Mouse (Mus musculus) MEL (cell line): ENCODE measurements around the gene Pum1. TPM values are rescaled to one million over a fixed set of nuclear protein-coding genes. Genes with fewer than 3 reads are reported as not detected.

Experiments used
- DNase-seq: peaks from one replicate; pipeline ENCODE4 v3.0.0; 2011; ENCODE audit warnings: low read depth, low spot score
- H3K27ac ChIP-seq: 2 replicates; pipeline ENCODE4 v1.5.1; 2012; ENCODE audit warnings: low read depth, mild to moderate bottlenecking, control low read depth, low read length, moderate library complexity; ENCODE audit not compliant: control insufficient read depth
- H3K27me3 ChIP-seq, 2 experiments: fragments of 150-350 bp in 1 of 2; sonication (generic) in 1 of 2; 2 replicates each; pipeline ENCODE4 v1.6.1; 2012; ENCODE audit warnings: low read length in 2 of 2, mild to moderate bottlenecking in 2 of 2, improper control_type of control experiment in 1 of 2, moderate library complexity in 1 of 2; ENCODE audit not compliant: insufficient read depth in 2 of 2, control insufficient read depth in 1 of 2
- H3K36me3 ChIP-seq, 2 experiments: 2 replicates each; pipeline ENCODE4 v1.6.1; 2012 to 2014; ENCODE audit warnings: low read length in 2 of 2, improper control_type of control experiment in 1 of 2, inconsistent platforms in 1 of 2, mild to moderate bottlenecking in 1 of 2; ENCODE audit not compliant: insufficient read depth in 2 of 2, control insufficient read depth in 1 of 2
- H3K4me1 ChIP-seq, 2 experiments: fragments of 150-350 bp in 1 of 2; sonication (generic) in 1 of 2; 2 replicates each; pipeline ENCODE4 v1.6.1; 2012; ENCODE audit warnings: low read length in 2 of 2, improper control_type of control experiment in 1 of 2, mild to moderate bottlenecking in 1 of 2; ENCODE audit not compliant: insufficient read depth in 2 of 2, control insufficient read depth in 1 of 2
- H3K4me3 ChIP-seq, 2 experiments: fragments of 150-350 bp in 1 of 2; sonication (generic) in 1 of 2; 2 replicates each; pipeline ENCODE4 v1.5.1; 2012; ENCODE audit warnings: low read depth in 2 of 2, low read length in 2 of 2, mild to moderate bottlenecking in 2 of 2, moderate library complexity in 2 of 2, control low read depth in 1 of 2, improper control_type of control experiment in 1 of 2; ENCODE audit not compliant: control insufficient read depth in 1 of 2, insufficient read depth in 1 of 2
- H3K79me2 ChIP-seq: 2 replicates; pipeline ENCODE4 v1.6.1; 2012; ENCODE audit warnings: mild to moderate bottlenecking, low read length, moderate library complexity; ENCODE audit not compliant: control insufficient read depth, poor library complexity, insufficient read depth
- H3K9ac ChIP-seq: 2 replicates; pipeline ENCODE4 v1.6.1; 2012; ENCODE audit warnings: low read depth, mild to moderate bottlenecking, control low read depth, low read length, moderate library complexity; ENCODE audit not compliant: control insufficient read depth, poor library complexity, severe bottlenecking
- H3K9me3 ChIP-seq: fragments of 150-350 bp; sonication (generic); replicated peaks from 2 replicates; pipeline ENCODE4 v1.6.1; 2012; ENCODE audit warnings: mild to moderate bottlenecking, low read length, improper control_type of control experiment, moderate library complexity; ENCODE audit not compliant: insufficient read depth
- BHLHE40 ChIP-seq: IDR thresholded peaks from 2 replicates; pipeline ENCODE4 v1.6.1; 2012; ENCODE audit warnings: low read depth, mild to moderate bottlenecking, inconsistent platforms, low read length, improper control_type of control experiment, borderline replicate concordance
- ETS1 ChIP-seq: IDR thresholded peaks from 2 replicates; pipeline ENCODE4 v1.6.1; 2012; ENCODE audit warnings: low read depth, mild to moderate bottlenecking, inconsistent platforms, low read length, improper control_type of control experiment, moderate library complexity
- GATA1 ChIP-seq: IDR thresholded peaks from 2 replicates; pipeline ENCODE4 v1.6.1; 2011; ENCODE audit warnings: low read depth, low read length, improper control_type of control experiment
- HCFC1 ChIP-seq: IDR thresholded peaks from 2 replicates; pipeline ENCODE4 v1.6.1; 2012; ENCODE audit warnings: low read depth, mild to moderate bottlenecking, inconsistent platforms, low read length, improper control_type of control experiment, moderate library complexity
- MAZ ChIP-seq: IDR thresholded peaks from 2 replicates; pipeline ENCODE4 v1.6.1; 2012; ENCODE audit warnings: low read depth, mild to moderate bottlenecking, inconsistent platforms, low read length, improper control_type of control experiment
- MEF2A ChIP-seq: IDR thresholded peaks from 2 replicates; pipeline ENCODE4 v1.6.1; 2014; ENCODE audit warnings: low read depth, mild to moderate bottlenecking, inconsistent platforms, low read length, improper control_type of control experiment; ENCODE audit not compliant: poor library complexity, insufficient replicate concordance, severe bottlenecking; ENCODE audit errors: extremely low read depth
- MYB ChIP-seq: IDR thresholded peaks from 2 replicates; pipeline ENCODE4 v1.6.1; 2011; ENCODE audit warnings: mild to moderate bottlenecking, low read depth, low read length, improper control_type of control experiment
- MYC ChIP-seq: IDR thresholded peaks from 2 replicates; pipeline ENCODE4 v1.6.1; 2011; ENCODE audit warnings: low read depth, mild to moderate bottlenecking, low read length, improper control_type of control experiment, moderate library complexity
- NELFE ChIP-seq: IDR thresholded peaks from 2 replicates; pipeline ENCODE4 v1.6.1; 2011; ENCODE audit warnings: low read depth, low read length, improper control_type of control experiment
- NRF1 ChIP-seq: IDR thresholded peaks from 2 replicates; pipeline ENCODE4 v1.6.1; 2014; ENCODE audit warnings: low read depth, mild to moderate bottlenecking, inconsistent platforms, low read length, improper control_type of control experiment, moderate library complexity; ENCODE audit not compliant: poor library complexity, insufficient read depth, severe bottlenecking
- POLR2A ChIP-seq, 2 experiments: IDR thresholded peaks; 2 replicates each; pipeline ENCODE4 v1.6.1; 2011 to 2012; ENCODE audit warnings: low read length in 2 of 2, mild to moderate bottlenecking in 2 of 2, control low read depth in 1 of 2, improper control_type of control experiment in 1 of 2, low read depth in 1 of 2, moderate library complexity in 1 of 2; ENCODE audit not compliant: control insufficient read depth in 1 of 2, insufficient read depth in 1 of 2, poor library complexity in 1 of 2
- POLR2AphosphoS2 ChIP-seq: IDR thresholded peaks from 2 replicates; pipeline ENCODE4 v1.6.1; 2011; ENCODE audit warnings: low read length, improper control_type of control experiment
- POLR2AphosphoS5 ChIP-seq: IDR thresholded peaks from 2 replicates; pipeline ENCODE4 v1.6.1; 2012; ENCODE audit warnings: low read depth, borderline replicate concordance, mild to moderate bottlenecking, inconsistent platforms, low read length, moderate library complexity, mixed read lengths
- RAD21 ChIP-seq: IDR thresholded peaks from 2 replicates; pipeline ENCODE4 v1.6.1; 2011; ENCODE audit warnings: mild to moderate bottlenecking, low read depth, low read length, improper control_type of control experiment
- RCOR1 ChIP-seq: IDR thresholded peaks from 2 replicates; pipeline ENCODE4 v1.6.1; 2012; ENCODE audit warnings: low read depth, mild to moderate bottlenecking, inconsistent platforms, low read length, improper control_type of control experiment
- SIN3A ChIP-seq: IDR thresholded peaks from 2 replicates; pipeline ENCODE4 v1.6.1; 2012; ENCODE audit warnings: low read length, improper control_type of control experiment, inconsistent platforms
- UBTF ChIP-seq: IDR thresholded peaks from 2 replicates; pipeline ENCODE4 v1.6.1; 2012; ENCODE audit warnings: low read depth, mild to moderate bottlenecking, inconsistent platforms, low read length, improper control_type of control experiment, moderate library complexity, borderline replicate concordance; ENCODE audit not compliant: insufficient read depth
- USF2 ChIP-seq, 2 experiments: IDR thresholded peaks; 2 replicates each; pipeline ENCODE4 v1.6.1; 2011 to 2012; ENCODE audit warnings: improper control_type of control experiment in 2 of 2, low read length in 2 of 2, borderline replicate concordance in 1 of 2, inconsistent platforms in 1 of 2, low read depth in 1 of 2, mild to moderate bottlenecking in 1 of 2; ENCODE audit not compliant: insufficient read depth in 1 of 2
- ZNF384 ChIP-seq: IDR thresholded peaks from 2 replicates; pipeline ENCODE4 v1.6.1; 2012; ENCODE audit warnings: low read depth, mild to moderate bottlenecking, inconsistent platforms, low read length, improper control_type of control experiment
- polyA plus RNA-seq, 2 experiments: library from polyadenylated mRNA; stranded (reverse) in 1 of 2; unstranded in 1 of 2; fragments of >175 nt in 1 of 2; fragments of >200 nt in 1 of 2; gene quantifications; 2 replicates each; pipeline versions ENCODE4 v1.2.1 to v1.2.4; 2012; ENCODE audit warnings: low replicate concordance in 2 of 2, low read depth in 1 of 2; ENCODE audit not compliant: insufficient read length in 2 of 2, insufficient read depth in 1 of 2, missing spikeins in 1 of 2
- total RNA-seq: library from RNA; depleted of rRNA; stranded (reverse); fragments of 300-350 nt; gene quantifications from 2 replicates; pipeline ENCODE4 v1.2.3, GENCODE M21; 2012

Gene Pum1
- total and polyA plus RNA-seq, 3 experiments: 31.9 to 46.2 (median 36.1) TPM

GRCm38 (mm10) chr4:130645426-130645825 lies 17.7 kb upstream of the Pum1 start:
- no peak for DNase-seq
- no peak overlapping the region for H3K4me3 ChIP-seq
- no peaks in the 10 kb centered on the region for H3K36me3 ChIP-seq
- no peaks in the 10 kb centered on the region for H3K4me1 ChIP-seq
- TF ChIP-seq ZNF384 (no peak), NELFE (no peak)
- TF ChIP-seq, all 39 proteins: peak for 0
- no peak overlapping the region for H3K9ac ChIP-seq
- no peaks in the 10 kb centered on the region for H3K9me3 ChIP-seq
- no peaks in the 10 kb centered on the region; a peak in 2 of 4 replicates for H3K27me3 ChIP-seq
- H3K79me2 ChIP-seq: no peaks in the 10 kb centered on the region
- no peak overlapping the region for H3K27ac ChIP-seq

- H3K36me3 ChIP-seq: no peaks in the 10 kb centered on the region
- no peak for DNase-seq
- H3K9ac ChIP-seq: no peak overlapping the region
- no peak for TF ChIP-seq MYC
- TF ChIP-seq POLR2AphosphoS2: no peak
- TF ChIP-seq BHLHE40: no peak
- no peak for TF ChIP-seq GATA1
- no peak for TF ChIP-seq SIN3A
- no peak for TF ChIP-seq RAD21
- no peak for TF ChIP-seq MYB
- TF ChIP-seq MAZ: no peak
- no peak for TF ChIP-seq HCFC1
- TF ChIP-seq MEF2A: no peak
- TF ChIP-seq UBTF: no peak
- TF ChIP-seq POLR2AphosphoS5: no peak
- no peak for TF ChIP-seq USF2 (IDR thresholded peaks at IDR 0.05; ENCODE audit: borderline replicate concordance in 1 of 2, insufficient read depth in 1 of 2, low read depth in 1 of 2, low read length in 2 of 2)
- no peak for TF ChIP-seq ETS1
- no peak for TF ChIP-seq POLR2A (IDR thresholded peaks at IDR 0.05; ENCODE audit: control insufficient read depth in 1 of 2, insufficient read depth in 1 of 2, low read depth in 1 of 2, low read length in 2 of 2, poor library complexity in 1 of 2)
- TF ChIP-seq RCOR1: no peak
- no peak for TF ChIP-seq NRF1
- no peaks in the 10 kb centered on the region for H3K79me2 ChIP-seq
- H3K4me3 ChIP-seq: no peak overlapping the region
- no peaks in the 10 kb centered on the region; a peak in 2 of 4 replicates for H3K27me3 ChIP-seq
- no peak overlapping the region for H3K27ac ChIP-seq
- no peaks in the 10 kb centered on the region for H3K9me3 ChIP-seq
- no peaks in the 10 kb centered on the region for H3K4me1 ChIP-seq
Measured at GRCm38 (mm10) chr4:130651286-130651685, 11.8 kb upstream of the Pum1 start.
